Comparison of ENCODE assay signal across 9 mouse cellular contexts in genomic region chr6:136721925-136722324, GRCm38 (mm10). TPM values are rescaled to one million over a fixed set of nuclear protein-coding genes. Genes with fewer than 3 reads are reported as not detected.
DNase-seq lines count a peak whose midpoint lies in the region; ATAC-seq and TF ChIP-seq lines count a peak whose summit lies in the region.
"Had no signal": no experiment of that assay in that cellular context is flagged by ENCODE, and none has a peak within 500 bp of the region (broad histone marks: within the 10 kb centered on the region; RNA-seq: fewer than 3 reads in every experiment).

No protein-coding gene starts in this region.

- no peaks in the 10 kb centered on the region for H3K4me1 ChIP-seq in heart, postnatal 0 days (ENCODE audit: control insufficient read depth, insufficient read depth)
- 0 out of 2 replicates have a peak, but pooled peaks cover 7% of the 10 kb centered on the region for H3K4me1 ChIP-seq in heart, embryonic 10.5 days
- H3K4me1 ChIP-seq in bone marrow, adult 2 months (ENCODE audit: control insufficient read depth, insufficient read depth, low read length) = peaks cover 2% of the 10 kb centered on the region; the same call in 1 of the 2 replicates
- H3K4me1 ChIP-seq in stomach, postnatal 0 days (replicated peaks; ENCODE audit: control insufficient read depth, insufficient read depth) = no peaks in the 10 kb centered on the region

- H3K9me3 ChIP-seq in heart, postnatal 0 days (replicated peaks; ENCODE audit: control insufficient read depth, low read length) = no peaks in the 10 kb centered on the region
- H3K9me3 ChIP-seq in heart, embryonic 10.5 days = no peaks in the 10 kb centered on the region
- H3K9me3 ChIP-seq in stomach, postnatal 0 days (ENCODE audit: control insufficient read depth, low read length) = no peaks in the 10 kb centered on the region
- H3K9me3 ChIP-seq: limb, embryonic 12.5 days had no signal

- H3K4me2 ChIP-seq in heart, postnatal 0 days (ENCODE audit: low read depth, low read length) = no peak overlapping the region
- no peak overlapping the region for H3K4me2 ChIP-seq in stomach, postnatal 0 days (replicated peaks; ENCODE audit: low read depth)
- H3K4me2 ChIP-seq: limb, embryonic 12.5 days had no signal

- WGBS in heart, postnatal 0 days = 42% methylated on average over 6 of the region's 6 CpGs
- WGBS in heart, embryonic 10.5 days = 57% methylated on average over 6 of the region's 6 CpGs
- 62% methylated on average over 6 of the region's 6 CpGs for WGBS in bone marrow, adult 2 months
- 54% methylated on average over 6 of the region's 6 CpGs for WGBS in stomach, postnatal 0 days

- TF ChIP-seq POLR2A in bone marrow, adult 2 months (IDR thresholded peaks at IDR 0.05; ENCODE audit: borderline replicate concordance, control insufficient read depth, low read depth, low read length) = no peak

- ATAC-seq in heart, postnatal 0 days (ENCODE audit: insufficient read depth, low read depth) = no peak; the same call in 1 of the 2 replicates
- peak; percentile 70; the same call in 1 of the 2 replicates for ATAC-seq in frontal cortex, adult (ENCODE audit: low TSS enrichment)
- ATAC-seq in stomach, postnatal 0 days (ENCODE audit: low FRiP score, low TSS enrichment) = no peak

- H3K9ac ChIP-seq in heart, postnatal 0 days (replicated peaks; ENCODE audit: low read depth, low read length) = no peak overlapping the region
- no peak overlapping the region for H3K9ac ChIP-seq in stomach, postnatal 0 days (ENCODE audit: low read length)
- H3K9ac ChIP-seq: limb, embryonic 12.5 days had no signal

- H3K27me3 ChIP-seq in heart, postnatal 0 days (ENCODE audit: control insufficient read depth, insufficient read depth, low read length) = no peaks in the 10 kb centered on the region
- no peaks in the 10 kb centered on the region for H3K27me3 ChIP-seq in heart, embryonic 10.5 days (ENCODE audit: insufficient read depth, poor library complexity, severe bottlenecking)
- H3K27me3 ChIP-seq in stomach, postnatal 0 days (ENCODE audit: control insufficient read depth, insufficient read depth, low read length) = no peaks in the 10 kb centered on the region
- H3K27me3 ChIP-seq: limb, embryonic 12.5 days had no signal

- H3K36me3 ChIP-seq in heart, postnatal 0 days (replicated peaks; ENCODE audit: control insufficient read depth, insufficient read depth, low read length) = no peaks in the 10 kb centered on the region
- no peaks in the 10 kb centered on the region for H3K36me3 ChIP-seq in heart, embryonic 10.5 days
- no peaks in the 10 kb centered on the region for H3K36me3 ChIP-seq in stomach, postnatal 0 days (ENCODE audit: control insufficient read depth, insufficient read depth, low read length)
- H3K36me3 ChIP-seq: limb, embryonic 12.5 days had no signal

- TF ChIP-seq CTCF in heart, postnatal 0 days (IDR thresholded peaks at IDR 0.05; ENCODE audit: low read depth) = peak; percentile 87
- TF ChIP-seq CTCF in bone marrow, adult 2 months (IDR thresholded peaks at IDR 0.05; ENCODE audit: control insufficient read depth, insufficient read depth, low read length) = peak; percentile 89
- peak; percentile 91 for TF ChIP-seq CTCF in stomach, postnatal 0 days (IDR thresholded peaks at IDR 0.05; ENCODE audit: low read depth)

- H3K4me3 ChIP-seq in heart, postnatal 0 days (ENCODE audit: low read depth, low read length) = no peak overlapping the region
- H3K4me3 ChIP-seq in heart, embryonic 10.5 days = no peak overlapping the region
- no peak overlapping the region for H3K4me3 ChIP-seq in bone marrow, adult 2 months (replicated peaks; ENCODE audit: control insufficient read depth, low read depth, low read length)
- no peak overlapping the region for H3K4me3 ChIP-seq in stomach, postnatal 0 days (ENCODE audit: low read depth, low read length)
- H3K4me3 ChIP-seq: limb, embryonic 12.5 days had no signal

- peak; percentile 65 for DNase-seq in heart, postnatal 0 days (ENCODE audit: low spot score)
- DNase-seq in heart, embryonic 10.5 days (ENCODE audit: low spot score) = no peak
- DNase-seq in CD8-positive naive resting alpha-beta T cell, adult 2 months (ENCODE audit: low read depth in 2 of 2, low spot score in 2 of 2) = peak; percentile 20 to 54
- DNase-seq in layer of hippocampus, adult 9-11 months = peak; percentile 5
- DNase-seq in mesoderm, embryonic 11.5 days (ENCODE audit: low read depth, low spot score) = peak; percentile 50
- DNase-seq in stomach, postnatal 0 days (ENCODE audit: low spot score) = peak; percentile 74

- TF ChIP-seq EP300 in heart, postnatal 0 days (IDR thresholded peaks at IDR 0.05; ENCODE audit: low read depth) = no peak
- no peak for TF ChIP-seq EP300 in stomach, postnatal 0 days (optimal IDR thresholded peaks at IDR 0.05)

- H3K27ac ChIP-seq in heart, postnatal 0 days (ENCODE audit: low read depth) = no peak overlapping the region
- H3K27ac ChIP-seq in heart, embryonic 10.5 days = no peak overlapping the region
- no peak overlapping the region for H3K27ac ChIP-seq in bone marrow, adult 2 months (ENCODE audit: control insufficient read depth, insufficient read depth, low read depth, low read length, poor library complexity)
- no peak overlapping the region for H3K27ac ChIP-seq in stomach, postnatal 0 days (replicated peaks)
- H3K27ac ChIP-seq: limb, embryonic 12.5 days had no signal

RNA-seq across cellular contexts. Expression of gene Gucy2c, which starts 59.6 kb away (rescaled TPM):
- total RNA-seq in heart, postnatal 0 days (2014; rRNA removed; ENCODE audit: low replicate concordance) = not detected in 2 replicates
- polyA plus RNA-seq in heart, postnatal 0 days (2015; fragmentation: Nextera tagmentation; extraction: Ambion mirVana) = not detected in 2 replicates
- 0.10 TPM in 1 of 2 replicates, not detected in the other for polyA plus RNA-seq in heart, embryonic 10.5 days (2016; fragmentation: Nextera tagmentation; extraction: Ambion mirVana)
- not detected in 2 replicates for polyA plus RNA-seq in bone marrow, adult 2 months (2011; ENCODE audit: insufficient read depth, insufficient read length, low replicate concordance, missing spikeins)
- 2.0 and 2.5 TPM in 2 replicates for polyA plus RNA-seq in stomach, postnatal 0 days (2015; fragmentation: Nextera tagmentation; extraction: Ambion mirVana)
- polyA plus RNA-seq: limb, embryonic 12.5 days had no signal
